Mouse (Mus musculus): ENCODE results near the gene Ppara. TPM values are rescaled to one million over a fixed set of nuclear protein-coding genes. Genes with fewer than 3 reads are reported as not detected.

The Ppara gene
- total and polyA plus RNA-seq, 2 experiments from 2014 or later, result 11.6 to 33.4 TPM

DNA sequence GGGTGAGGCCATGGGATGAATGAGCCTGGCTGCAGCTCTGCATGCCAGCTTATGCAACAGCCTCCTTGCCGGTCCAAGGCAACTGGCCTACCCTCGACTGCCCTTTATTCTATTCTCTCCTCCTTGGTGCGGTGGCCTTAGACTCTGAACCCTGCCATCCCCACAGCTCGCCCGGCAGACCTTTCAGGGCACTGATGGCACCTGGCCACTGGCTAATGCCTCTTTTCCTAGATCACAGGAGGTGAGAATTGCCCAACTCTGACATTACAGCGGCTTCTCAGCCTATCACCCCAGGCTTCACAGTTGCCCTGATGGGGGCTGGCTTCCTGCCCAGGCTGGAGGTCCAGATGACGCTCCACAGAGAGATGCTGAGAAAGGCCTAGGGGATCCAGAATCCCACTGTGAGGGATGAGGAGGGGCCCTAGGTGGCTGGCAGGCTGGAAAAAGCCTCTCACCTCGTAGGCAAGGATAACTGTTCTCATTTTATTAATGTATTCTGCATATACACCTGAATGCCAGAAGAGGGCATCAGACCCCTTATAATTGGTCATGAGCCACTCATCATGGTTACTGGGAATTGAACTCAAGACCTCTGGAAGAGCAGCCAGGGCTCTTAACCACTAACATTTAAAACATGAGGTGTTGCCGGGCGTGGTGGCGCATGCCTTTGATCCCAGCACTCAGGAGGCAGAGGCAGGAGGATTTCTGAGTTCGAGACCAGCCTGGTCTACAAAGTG is 117.0 kb downstream of the Ppara start:
- Histone ChIP-seq H3K4me2 (ENCODE audit: low read depth, low read length) (no peak overlapping the region), H3K9ac (replicated peaks; ENCODE audit: low read depth, low read length) (no peak overlapping the region), H3K9me3 (replicated peaks; ENCODE audit: control insufficient read depth, low read length) (no peaks in the 10 kb centered on the region), H3K27ac (ENCODE audit: low read depth) (no peak overlapping the region), H3K36me3 (replicated peaks; ENCODE audit: control insufficient read depth, insufficient read depth, low read length) (no peaks in the 10 kb centered on the region), H3K27me3 (ENCODE audit: control insufficient read depth, insufficient read depth, low read length) (no peaks in the 10 kb centered on the region), H3K4me3 (ENCODE audit: low read depth, low read length) (no peak overlapping the region), H3K4me1 (ENCODE audit: control insufficient read depth, insufficient read depth) (no peaks in the 10 kb centered on the region)
- 70% methylated on average over 12 of the region's 12 CpGs for WGBS
- TF ChIP-seq CTCF (IDR thresholded peaks at IDR 0.05; ENCODE audit: low read depth), result peak; percentile 15; the same call in 1 of the 2 replicates
- TF ChIP-seq EP300 (IDR thresholded peaks at IDR 0.05; ENCODE audit: low read depth), result no peak
- DNase-seq (ENCODE audit: low spot score), result no peak
- ATAC-seq (ENCODE audit: insufficient read depth, low read depth), result no peak

MicroRNA genes within 50 kb of the gene (microRNA counts, 519-probe panel; counts per million panel counts)
- 8,467 counts per million, percentile 94 among the panel's probes with 10 or more counts for microRNA mmu-let-7b
- 9,080 counts per million, percentile 97 among the panel's probes with 10 or more counts for microRNA mmu-let-7c

Small RNAs within 50 kb of the gene (microRNA-seq; reads per million reads assigned to microRNA genes)
- 6,187 reads per million, percentile 94 among the genes with 10 or more reads in this experiment for gene Mirlet7b
- 203 reads per million, percentile 65 among the genes with 10 or more reads in this experiment for gene Mirlet7c-2

Other genes with a start within 250 kb of the Ppara start
- gene 7530416G11Rik, start 231.8 kb upstream of the Ppara start, total RNA-seq (2014; rRNA removed; ENCODE audit: low replicate concordance), result not detected in 2 replicates
- gene 7530416G11Rik, start 231.8 kb upstream of the Ppara start, polyA plus RNA-seq (2015; fragmentation: Nextera tagmentation; extraction: Ambion mirVana), result not detected in 2 replicates
- 0.81 and 2.6 TPM in 2 replicates for gene Wnt7b, start 152.5 kb upstream of the Ppara start, total RNA-seq (2014; rRNA removed; ENCODE audit: low replicate concordance)
- 0.10 and 0.37 TPM in 2 replicates for gene Wnt7b, start 152.5 kb upstream of the Ppara start, polyA plus RNA-seq (2015; fragmentation: Nextera tagmentation; extraction: Ambion mirVana)
- gene Cdpf1, start 76.7 kb downstream of the Ppara start, total RNA-seq (2014; rRNA removed; ENCODE audit: low replicate concordance), result 31.0 and 96.8 TPM in 2 replicates
- 45.9 and 49.9 TPM in 2 replicates for gene Cdpf1, start 76.7 kb downstream of the Ppara start, polyA plus RNA-seq (2015; fragmentation: Nextera tagmentation; extraction: Ambion mirVana)
- gene Pkdrej, start 86.8 kb downstream of the Ppara start, total RNA-seq (2014; rRNA removed; ENCODE audit: low replicate concordance), result 2.4 and 2.7 TPM in 2 replicates
- 0.54 and 0.66 TPM in 2 replicates for gene Pkdrej, start 86.8 kb downstream of the Ppara start, polyA plus RNA-seq (2015; fragmentation: Nextera tagmentation; extraction: Ambion mirVana)
- 11.6 and 14.7 TPM in 2 replicates for gene Ttc38, start 97.3 kb downstream of the Ppara start, total RNA-seq (2014; rRNA removed; ENCODE audit: low replicate concordance)
- 6.9 and 7.6 TPM in 2 replicates for gene Ttc38, start 97.3 kb downstream of the Ppara start, polyA plus RNA-seq (2015; fragmentation: Nextera tagmentation; extraction: Ambion mirVana)
- 17.9 and 23.3 TPM in 2 replicates for gene Gtse1, start 124.8 kb downstream of the Ppara start, total RNA-seq (2014; rRNA removed; ENCODE audit: low replicate concordance)
- gene Gtse1, start 124.8 kb downstream of the Ppara start, polyA plus RNA-seq (2015; fragmentation: Nextera tagmentation; extraction: Ambion mirVana), result 6.3 and 6.7 TPM in 2 replicates
- gene Trmu, start 144.3 kb downstream of the Ppara start, total RNA-seq (2014; rRNA removed; ENCODE audit: low replicate concordance), result 20.3 and 35.0 TPM in 2 replicates
- gene Trmu, start 144.3 kb downstream of the Ppara start, polyA plus RNA-seq (2015; fragmentation: Nextera tagmentation; extraction: Ambion mirVana), result 34.3 and 35.4 TPM in 2 replicates

Measured in heart, postnatal 0 days (tissue).